Mouse (Mus musculus) cerebellum, postnatal 25 days (tissue): Measurements from ENCODE around the gene Krcc1.
A peak's percentile ranks its signal among the peaks of the same experiment; 100 is the strongest.

ENCODE experiments used
- DNase-seq, 2 experiments: peaks; one replicate each; pipeline ENCODE4 v3.0.0; 2021; ENCODE audit warnings: mixed read lengths in 2 of 2

The Krcc1 gene

DNA sequence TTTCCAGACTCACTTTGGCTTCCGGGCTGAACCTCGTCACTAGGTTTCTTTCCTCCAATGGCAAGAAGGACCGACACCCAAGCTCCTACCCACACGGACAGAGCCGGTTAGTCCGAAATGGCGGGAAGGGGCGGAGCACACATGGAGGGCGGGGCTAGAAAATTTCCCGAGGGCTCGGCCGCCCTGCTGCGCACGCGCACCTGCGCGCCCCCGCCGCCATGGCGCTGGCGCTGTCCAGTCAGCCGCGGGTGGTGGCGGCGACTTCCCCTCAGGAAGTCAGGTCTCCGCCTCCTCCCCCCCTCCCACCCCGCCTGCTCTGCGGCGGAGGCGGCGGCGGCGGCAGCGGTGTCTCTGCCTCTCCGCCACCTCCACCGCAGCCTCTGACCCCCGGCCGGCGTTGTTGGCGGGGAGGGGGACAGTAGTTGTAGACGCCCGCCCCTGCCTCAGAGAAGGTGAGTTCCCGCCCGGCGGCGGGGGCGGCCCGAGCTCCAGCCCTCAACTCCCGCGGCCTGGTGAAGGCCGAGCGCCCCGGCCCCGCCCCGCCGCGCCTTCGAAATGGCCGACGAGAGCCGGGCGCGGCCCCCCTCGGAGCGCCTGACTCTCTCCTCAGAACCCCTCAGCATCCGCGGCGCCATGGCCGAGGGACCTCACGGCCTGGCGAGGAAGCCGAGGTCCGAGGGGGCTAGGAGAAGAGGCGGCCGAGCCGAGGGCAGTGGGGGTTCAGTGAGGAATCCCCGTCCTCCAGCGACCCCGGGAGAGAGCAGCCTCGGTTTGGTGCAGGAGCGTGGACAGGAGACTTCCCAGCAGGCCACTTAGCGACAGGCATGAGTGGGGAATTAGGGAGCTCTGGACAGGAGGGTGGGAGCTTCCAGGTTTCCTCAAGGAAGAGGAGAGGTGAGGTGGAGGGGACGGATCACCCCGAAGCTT, at the start of gene Krcc1:
Krcc1 (plus strand) TSS at position 289 of the 927 bp plus-strand sequence.
- DNase-seq = peak; percentile 98

DNA sequence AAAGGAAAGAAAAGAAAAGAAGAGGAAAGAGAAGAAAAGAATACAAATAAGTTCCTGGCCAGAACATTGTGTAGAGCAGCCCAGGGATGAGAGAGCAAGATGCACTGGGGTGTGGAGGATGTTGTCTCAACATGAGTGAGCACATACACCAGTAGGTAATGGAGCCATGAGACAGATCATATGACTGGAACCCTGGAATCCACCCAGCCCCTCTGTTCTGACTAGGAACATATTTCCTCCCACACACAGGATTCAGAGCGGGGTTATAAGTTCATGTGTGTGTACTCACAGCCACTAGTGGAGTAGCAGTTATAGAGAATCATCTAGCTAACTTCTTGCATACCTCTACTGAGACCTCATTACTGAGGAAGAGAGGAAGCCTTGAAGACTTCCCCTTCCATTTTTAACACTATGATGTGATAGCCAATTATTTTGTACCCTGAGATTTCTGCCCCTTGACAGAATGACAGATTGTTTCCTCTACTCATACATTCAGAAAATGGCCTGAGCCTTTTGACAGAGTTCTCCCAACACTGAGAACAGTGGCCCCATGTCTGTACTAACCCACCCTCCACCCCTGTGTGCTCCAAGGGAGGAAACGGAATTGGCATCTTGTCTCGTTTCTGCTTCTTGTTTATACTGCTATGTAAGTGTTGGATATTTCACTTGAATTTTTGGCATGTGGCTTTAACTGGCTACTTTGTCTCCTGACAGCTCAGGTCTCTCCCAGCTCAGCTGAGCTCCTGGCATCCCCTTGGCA, 47.1 kb upstream of the Krcc1 start:
- DNase-seq = no peak

DNA sequence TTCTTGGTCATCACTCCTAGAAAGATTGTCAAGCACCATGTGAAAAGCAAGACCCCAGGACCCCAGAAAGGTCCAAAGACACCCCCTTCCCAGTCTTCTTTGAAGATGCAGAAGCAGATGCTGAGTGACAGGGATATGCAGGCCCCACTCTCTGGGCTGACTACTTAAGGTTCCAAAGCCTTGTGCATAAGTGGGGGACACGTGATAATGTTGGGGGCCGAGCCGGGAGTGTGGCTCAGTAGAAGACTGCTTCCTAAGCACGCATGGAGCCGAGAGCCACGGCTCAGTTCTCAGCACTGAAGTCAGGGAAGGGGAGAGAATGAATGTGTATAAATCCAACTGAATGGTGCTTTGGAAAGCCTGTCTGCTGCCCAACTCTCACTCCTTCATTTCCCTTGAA, 44.9 kb upstream of the Krcc1 start:
- DNase-seq = no peak

DNA sequence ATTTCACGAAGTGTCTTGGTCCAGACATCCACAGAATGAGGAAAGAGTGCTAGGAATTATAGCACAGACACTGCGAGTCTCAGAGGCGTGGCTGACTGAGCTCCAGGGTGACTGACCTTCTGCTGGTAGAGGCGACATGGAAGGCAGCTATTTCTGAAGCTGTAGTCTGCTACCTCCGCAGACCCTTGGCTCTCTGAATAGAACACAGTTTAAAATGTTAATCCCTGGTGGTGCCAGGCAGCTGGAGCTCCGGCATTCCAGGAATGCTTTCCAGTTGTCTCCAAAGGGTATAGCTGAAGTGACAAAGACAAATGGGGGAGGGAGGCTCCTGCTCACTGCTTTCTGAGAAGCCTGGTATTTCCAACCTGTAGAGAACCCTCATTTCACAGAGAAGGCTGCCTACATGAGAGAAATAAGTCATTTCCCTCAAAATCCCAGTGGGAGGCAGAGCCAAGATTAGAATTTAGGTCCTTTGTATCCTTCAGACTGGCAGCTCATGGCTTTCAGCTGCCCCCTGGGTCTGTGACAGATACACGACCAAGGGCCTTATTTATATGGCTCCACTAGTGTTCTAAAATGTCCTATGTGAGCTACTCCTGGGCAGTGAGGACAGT, 44.2 kb upstream of the Krcc1 start:
- no peak for DNase-seq

DNA sequence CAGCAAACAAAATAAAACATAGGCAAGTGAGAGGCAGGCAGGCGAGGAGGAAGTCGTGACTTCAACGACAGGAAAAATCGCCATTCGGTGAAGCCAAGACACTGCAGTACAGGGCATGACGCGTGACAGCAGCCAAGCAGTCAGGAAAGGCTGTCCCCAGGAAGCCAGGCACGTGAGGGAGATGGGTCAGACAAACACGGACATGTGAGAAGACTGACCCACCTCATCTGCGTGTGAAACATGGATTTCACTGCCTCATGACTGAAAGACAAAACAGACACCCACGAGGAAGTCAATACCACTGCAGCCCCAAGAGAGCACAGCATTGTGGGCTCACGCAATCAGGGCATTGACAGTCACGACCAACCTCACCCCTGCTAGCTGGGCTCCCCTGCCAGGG, 36.4 kb upstream of the Krcc1 start:
- DNase-seq = no peak

DNA sequence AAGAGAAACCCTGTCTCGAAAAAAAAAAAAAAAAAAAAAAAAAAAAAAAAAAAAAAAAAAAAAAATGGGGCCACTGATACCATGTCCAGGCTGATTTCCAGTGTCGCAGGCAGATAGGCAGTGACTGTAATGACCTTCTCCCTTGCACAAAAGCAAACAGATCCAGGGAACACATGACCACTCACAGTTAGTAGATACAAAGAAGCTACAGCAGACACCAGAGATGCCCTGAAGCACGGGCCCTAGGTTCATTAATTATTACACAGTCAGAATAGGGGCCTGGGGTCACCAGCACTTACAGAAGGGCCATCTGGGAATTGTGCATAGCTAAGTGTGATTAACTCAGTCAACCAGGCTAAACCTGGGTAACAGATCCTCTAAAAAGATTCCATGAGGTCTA, 35.5 kb upstream of the Krcc1 start:
- no peak for DNase-seq

DNA sequence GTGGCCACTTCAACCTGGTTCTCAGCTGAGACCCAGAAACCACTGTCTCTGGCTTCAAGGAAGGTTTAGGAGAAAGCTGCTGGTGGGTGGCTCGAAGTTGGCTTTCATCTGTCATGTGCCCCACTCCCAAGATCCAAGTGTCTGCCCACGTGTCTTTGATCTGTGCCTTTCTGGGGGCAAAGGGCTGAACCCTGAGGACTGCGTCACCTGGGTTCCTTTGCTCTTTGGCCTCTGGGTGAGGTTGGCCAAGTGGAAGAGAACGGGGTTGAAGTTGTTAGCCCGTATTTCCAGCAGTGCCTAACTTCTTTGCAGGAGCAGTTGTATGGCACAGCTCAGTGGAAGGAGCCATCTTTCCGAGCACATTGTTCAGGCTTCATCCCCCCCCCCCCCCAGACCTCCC, 35.0 kb upstream of the Krcc1 start:
- no peak for DNase-seq

DNA sequence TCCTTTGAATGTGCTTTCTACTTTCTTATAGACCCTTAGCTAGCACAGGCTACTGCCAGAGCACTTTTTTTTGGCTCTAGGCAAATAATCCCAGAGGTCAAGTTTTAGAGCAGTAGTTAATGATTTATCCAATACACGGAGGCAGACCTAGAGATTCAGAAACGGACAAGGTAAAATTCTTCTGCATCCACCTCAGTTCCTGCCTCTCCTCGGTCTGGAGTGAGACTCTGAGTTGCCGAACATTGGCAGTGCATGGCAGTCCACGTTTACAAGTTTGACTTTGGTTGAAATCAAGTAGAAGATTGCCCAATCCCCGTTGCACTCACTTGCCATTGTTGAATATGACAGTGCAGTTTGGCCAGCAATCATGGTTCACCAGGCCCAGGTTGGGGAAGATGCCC, 34.4 kb upstream of the Krcc1 start:
- DNase-seq = no peak

DNA sequence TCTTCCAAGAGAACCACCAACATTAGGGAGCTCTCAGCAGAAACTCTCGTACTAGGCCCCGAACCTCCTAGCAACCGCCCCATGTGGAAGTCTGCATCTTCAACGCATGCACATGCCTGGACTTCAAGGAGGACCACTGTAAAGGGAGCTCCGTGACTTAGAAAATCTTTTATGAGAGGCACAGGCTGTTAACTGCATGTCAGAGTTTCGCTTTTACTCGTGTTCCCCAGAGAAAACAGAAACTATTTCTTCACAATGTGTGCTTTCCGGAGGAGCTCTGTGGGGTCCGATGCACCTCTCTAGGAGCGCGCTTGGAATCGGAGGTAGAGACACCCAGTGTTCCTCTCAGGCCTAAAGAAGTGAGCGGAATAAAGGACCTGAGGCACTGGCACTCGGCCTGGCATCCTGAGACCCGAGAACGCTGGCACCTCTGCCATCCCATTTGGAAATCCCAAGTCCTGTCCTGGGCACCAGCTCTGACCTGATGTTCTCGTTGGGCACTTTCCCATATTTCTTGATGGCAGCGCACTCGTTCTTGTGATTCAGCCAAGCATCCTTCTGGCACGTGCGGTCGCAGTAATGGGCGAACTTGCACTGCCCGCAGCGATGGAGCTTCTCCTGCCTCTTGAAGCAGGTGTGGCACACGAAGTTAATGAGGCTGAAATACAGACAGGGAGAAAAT, 32.3 kb upstream of the Krcc1 start:
- peak in 1 of 2 experiments; percentile 7 for DNase-seq

DNA sequence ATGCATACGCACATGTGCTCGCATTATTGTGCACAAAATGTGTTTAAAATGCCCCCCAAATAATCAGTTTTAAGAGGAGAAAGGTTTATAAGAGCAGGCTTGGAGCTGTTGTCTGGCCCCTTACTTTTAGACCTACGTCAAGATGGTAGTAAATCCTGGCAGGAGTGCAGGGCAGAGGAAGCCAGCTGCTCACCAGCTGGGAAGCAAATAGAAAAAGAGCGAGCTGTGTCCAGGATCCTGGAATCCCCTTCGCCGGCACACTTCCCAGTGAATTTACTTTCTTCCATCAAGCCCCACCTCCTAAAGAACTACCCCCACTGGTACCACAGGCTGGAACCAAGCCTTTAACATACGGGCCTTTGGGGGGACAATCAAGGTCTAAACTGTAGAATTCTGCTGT, 30.6 kb upstream of the Krcc1 start:
- no peak for DNase-seq

DNA sequence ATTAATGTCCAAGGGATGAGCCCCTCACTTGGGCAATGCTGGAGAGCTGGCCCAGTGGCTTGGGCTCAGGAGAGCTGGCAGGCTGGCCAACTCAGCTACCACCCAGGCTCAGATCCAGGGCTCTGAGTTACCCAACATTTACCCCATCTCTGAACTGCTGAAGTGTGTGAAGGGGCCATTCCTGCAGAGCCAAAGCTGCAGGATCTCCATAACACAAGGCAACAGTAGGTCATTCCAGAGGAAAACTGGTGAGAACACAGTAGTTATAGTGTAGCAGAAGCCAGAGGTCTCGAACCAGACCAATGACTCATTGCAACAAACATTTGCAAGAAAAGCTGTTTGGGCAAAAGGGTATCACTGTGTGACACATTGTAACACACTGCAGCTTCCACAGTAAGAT, 28.7 kb upstream of the Krcc1 start:
- DNase-seq = no peak

DNA sequence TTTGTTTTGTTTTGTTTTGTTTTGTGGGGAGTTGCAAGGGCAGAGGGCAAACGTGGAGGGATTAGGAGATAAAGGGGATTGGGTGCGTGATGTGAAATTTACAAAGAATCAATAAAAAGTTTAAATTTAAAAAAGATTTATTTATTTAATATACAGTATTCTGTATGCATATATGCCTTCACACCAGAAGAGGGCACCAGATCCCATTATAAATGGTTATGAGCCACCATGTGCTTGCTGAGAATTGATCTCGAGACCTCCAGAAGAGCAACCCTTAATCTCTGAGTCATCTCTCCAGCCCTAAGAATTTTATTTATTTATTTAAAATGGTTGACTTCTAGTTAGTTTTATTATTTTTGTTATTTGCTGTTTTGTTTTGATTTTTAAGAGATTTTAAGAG, 28.2 kb upstream of the Krcc1 start:
- no peak for DNase-seq

DNA sequence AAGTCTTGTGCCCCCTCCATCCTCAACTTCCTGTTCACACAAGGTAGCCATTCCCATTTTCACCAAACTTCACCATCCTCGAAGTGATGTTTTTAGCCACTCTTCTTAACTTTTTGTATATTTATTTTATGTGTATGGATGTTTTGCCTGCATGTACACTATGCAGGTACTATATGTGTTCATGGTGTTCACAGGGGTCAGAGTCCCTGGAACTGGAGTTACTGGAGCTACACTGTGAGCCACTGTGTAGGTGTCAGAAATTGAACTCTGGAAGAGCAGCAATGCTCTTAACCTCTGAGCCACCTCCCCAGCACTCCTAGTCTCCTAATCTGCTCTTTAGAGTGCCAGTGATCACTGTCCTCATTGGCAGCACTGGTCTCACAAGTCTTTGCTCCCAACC, 23.1 kb upstream of the Krcc1 start:
- DNase-seq = no peak

DNA sequence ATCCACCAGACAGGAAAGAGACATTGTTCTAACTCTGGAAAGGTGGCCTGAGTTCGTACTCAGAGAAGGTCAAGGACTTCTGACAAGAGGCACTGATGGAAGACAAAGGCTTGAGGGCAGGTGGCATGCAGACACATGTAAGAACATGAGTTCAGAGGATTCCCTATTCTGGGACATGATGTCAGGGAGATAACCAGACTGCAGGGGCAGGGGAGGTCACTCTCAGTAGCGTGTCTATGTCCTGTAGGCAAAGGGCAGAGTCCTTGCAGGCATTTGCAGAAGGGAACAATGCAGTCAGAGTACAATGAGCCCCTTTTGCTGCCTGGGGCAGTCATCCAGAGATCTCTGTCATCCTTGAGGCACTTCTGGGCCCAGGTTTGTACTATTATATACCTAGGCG, 21.9 kb upstream of the Krcc1 start:
- DNase-seq = no peak

DNA sequence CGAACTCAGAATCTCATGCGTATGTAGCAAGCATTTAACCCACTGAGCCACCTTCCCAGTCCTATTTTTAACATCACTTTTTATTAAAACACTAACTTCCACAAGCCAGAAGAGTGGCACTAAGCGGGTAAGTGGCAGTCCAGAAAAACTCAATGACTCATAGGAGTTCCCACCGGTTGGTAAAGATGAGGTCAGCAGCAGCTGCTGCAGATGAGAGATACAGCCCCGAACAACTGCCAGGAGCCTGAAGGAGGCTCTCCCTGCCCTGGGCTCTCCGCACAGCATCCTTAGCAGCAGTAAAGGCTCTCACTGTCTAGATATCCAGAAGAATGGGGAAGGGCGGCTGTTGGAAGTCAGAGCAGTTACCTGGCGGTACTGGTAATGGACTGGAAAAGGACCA, 20.5 kb upstream of the Krcc1 start:
- no peak for DNase-seq

DNA sequence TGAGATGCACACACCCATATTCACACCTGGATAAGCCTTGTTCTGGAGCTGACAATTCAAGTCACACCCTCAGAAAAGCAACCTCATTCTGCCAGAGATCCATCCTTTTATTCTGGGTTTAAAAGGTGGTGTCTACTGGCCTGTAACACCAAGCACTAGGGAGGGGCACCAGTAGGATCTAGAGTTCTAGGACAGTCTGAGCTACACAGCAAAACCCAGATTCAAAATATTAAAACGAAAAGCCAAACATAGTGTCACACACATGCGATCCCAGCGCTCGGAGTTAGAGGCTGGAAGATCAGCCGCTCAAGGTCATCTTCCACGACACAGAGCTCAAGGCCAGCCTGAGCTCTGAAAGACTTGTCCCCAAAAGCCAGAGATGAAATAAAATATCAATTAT, 17.0 kb upstream of the Krcc1 start:
- DNase-seq = no peak

DNA sequence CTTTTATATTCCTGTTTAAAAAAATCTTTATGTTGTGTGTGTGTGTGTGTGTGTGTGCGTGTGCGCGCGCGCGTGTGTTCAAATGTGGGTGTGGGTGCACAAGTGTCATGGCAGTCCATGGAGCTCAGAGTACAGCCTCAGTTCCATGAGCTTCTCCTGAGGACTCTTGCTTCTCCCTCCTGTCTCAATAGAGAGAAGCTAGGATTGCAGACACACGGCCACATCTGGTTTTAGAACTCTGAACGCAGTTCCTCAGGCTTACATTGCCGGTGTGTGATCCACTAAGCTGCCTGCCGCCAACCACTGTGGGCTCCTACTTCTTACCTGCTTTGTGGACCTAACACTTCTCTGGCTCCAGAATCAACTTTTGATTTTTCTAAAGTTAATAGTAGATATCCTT, 15.3 kb upstream of the Krcc1 start:
- no peak for DNase-seq

DNA sequence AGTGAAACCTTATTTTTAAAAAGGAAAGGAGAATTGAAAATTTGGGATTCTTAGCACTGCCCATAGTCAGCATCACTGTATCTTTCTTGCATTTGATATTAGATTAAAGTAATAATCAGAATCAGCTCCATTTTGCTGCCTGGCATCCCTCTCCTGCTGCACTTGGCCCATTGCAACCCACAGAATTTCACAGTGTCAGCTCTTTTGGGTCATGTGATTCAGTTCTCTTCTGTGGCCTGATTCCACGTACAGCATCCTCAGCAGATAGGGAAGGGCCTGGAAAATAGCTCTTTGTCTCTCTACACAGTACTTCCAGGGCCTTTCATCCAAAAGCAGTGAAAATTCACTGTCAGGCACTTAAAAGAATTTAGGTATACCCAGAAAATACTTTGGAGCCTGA, 14.1 kb upstream of the Krcc1 start:
- no peak for DNase-seq

DNA sequence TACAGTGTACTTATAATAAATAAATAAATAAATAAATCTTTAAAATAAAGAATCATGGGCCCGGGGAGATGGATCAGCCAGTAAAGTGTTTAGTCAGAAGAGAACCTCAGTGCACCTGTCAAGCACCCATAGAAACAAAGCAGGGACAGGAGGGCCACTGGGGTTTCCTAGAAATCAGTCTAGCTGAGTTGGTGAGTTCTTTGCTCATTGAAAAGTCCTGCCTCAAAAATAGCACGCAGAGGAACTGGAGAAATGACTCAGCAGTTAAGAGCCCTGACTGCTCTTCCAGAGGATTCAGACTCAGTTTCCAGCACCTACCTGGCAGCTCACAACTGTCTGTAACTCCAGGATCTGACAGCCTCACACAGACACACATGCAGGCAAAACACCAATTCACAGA, 12.9 kb upstream of the Krcc1 start:
- DNase-seq = no peak

DNA sequence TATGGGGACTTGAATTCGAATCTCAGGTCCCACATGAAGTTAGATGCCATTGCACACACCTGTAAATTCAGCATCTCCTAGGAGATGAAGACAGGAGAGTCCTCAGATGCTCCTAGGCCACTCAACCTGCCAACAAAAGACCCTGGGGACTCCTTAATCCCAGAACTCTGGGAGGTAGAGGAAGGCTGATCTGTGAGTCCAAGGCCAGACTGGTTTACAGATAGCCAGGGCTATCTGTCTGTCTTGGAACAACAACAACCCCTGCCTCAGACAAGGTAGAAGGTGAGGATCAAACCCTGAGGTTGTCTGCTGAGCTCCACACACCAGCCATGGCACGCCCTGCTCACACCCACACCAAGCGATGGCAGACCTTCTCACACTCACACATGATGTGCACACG, 12.3 kb upstream of the Krcc1 start:
- DNase-seq = no peak

DNA sequence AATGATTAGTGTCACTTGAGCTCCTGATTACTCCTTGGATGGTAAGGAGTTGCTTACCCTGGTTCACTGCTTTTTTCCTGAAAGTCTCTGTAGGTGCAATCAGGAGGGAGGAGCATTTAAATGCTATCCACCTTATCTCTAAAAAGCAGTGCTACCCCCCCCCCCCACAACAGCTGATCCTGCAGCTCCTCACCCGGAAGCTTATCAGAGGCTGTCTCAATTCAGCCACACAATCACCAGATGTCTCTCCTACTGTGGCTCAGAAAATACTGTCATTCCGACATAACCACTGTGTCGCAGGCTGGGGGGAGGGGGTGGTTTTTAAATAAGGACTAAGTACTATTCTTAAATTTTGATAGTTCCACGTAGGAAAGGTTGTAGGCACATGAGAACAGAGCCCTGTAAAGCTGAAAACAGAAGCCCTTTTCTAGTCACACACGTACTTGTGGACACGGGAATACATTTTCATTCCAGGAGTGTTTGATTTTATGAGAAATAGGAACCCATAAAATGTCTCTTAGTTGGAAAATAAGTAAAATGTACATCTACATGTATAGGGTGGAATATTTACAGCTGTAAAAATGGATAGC, 11.3 kb upstream of the Krcc1 start:
- DNase-seq = no peak

DNA sequence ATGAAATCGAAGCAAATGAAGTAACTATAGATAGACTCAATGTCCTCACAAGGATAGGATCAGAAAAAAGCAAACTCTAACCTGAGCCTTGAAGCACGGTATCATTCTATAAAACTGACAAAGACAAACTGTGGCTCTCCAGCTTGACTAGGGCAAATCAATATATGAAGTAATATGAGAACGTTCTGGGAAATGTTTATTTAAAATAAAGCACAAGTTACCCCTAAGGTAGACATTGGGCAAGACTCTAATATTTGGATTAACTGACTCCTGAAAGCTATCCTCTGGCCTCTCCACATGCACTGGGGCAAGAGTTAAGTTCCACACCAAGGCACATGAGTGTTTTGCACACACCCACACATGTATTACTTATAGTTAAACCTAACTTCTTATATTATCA, 10.4 kb upstream of the Krcc1 start:
- DNase-seq = no peak
